Mouse (Mus musculus) T-helper 2 cell (primary cell): ENCODE measurements around the gene Ankrd49.

Experiments used
- in situ Hi-C: fragments of 300-600 bp; cut with MboI, MseI; formaldehyde crosslinking; loops from one replicate; pipeline ENCODE4 v1.15.1; 2025; ENCODE audit warnings: high pct_unique_total_duplicates

The Ankrd49 gene

GRCm38 (mm10) chr9:14750901-14751502, 33.7 kb downstream of the Ankrd49 start:
- in situ Hi-C loops = no loop called here

- in situ Hi-C loops = no loop called here
Observed at GRCm38 (mm10) chr9:14740151-14740924, 44.3 kb downstream of the Ankrd49 start, which contains the start of gene Piwil4. Gene Piwil4 (minus strand): TSS chr9:14740733.

GRCm38 (mm10) chr9:14739498-14740150, 45.0 kb downstream of the Ankrd49 start:
- in situ Hi-C loops = no loop called here

GRCm38 (mm10) chr9:14730941-14731541, 53.6 kb downstream of the Ankrd49 start:
- in situ Hi-C loops = no loop called here
